Comparison of ENCODE assay signal across 27 mouse cellular contexts in the genomic region with DNA sequence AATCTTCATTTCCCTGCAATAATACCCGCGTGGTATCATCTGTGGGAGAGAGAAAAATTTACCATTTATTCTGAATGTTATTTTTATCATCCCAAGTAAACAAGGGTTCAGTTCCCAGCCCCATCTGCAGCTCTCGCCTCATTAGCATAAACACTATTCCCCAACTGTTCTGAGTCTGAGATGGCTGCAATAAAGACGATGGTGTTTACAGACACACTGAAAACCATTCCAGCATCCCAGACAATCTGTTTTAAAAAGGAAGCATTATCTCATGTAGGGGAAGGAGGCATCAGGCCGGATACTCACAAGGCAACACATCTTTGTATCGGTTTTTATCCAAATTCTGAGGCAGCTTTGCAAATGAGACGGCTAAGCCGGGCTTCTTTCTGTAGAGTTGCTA.
A peak's percentile ranks its signal among the peaks of the same experiment; 100 is the strongest.
DNase-seq lines count a peak whose midpoint lies in the region; ATAC-seq lines count a peak whose summit lies in the region.
"Had no signal": no experiment of that assay in that cellular context is flagged by ENCODE, and none has a peak within 500 bp of the region (broad histone marks: within the 10 kb centered on the region; RNA-seq: fewer than 3 reads in every experiment).

No protein-coding gene starts in this region.

- H3K4me1 ChIP-seq in forebrain, embryonic 16.5 days (replicated peaks; ENCODE audit: control insufficient read depth, insufficient read depth, low read length) = peaks cover 6% of the 10 kb centered on the region
- H3K4me1 ChIP-seq: hindbrain, embryonic 15.5 days; midbrain, embryonic 13.5 days had no signal

- no peaks in the 10 kb centered on the region for H3K27me3 ChIP-seq in forebrain, embryonic 16.5 days (replicated peaks; ENCODE audit: control insufficient read depth, insufficient read depth, low read length)
- H3K27me3 ChIP-seq: hindbrain, embryonic 15.5 days; kidney, embryonic 15.5 days; midbrain, embryonic 13.5 days had no signal

- H3K4me3 ChIP-seq in forebrain, embryonic 16.5 days (replicated peaks; ENCODE audit: low read length) = no peak overlapping the region
- H3K4me3 ChIP-seq: hindbrain, embryonic 10.5 days; hindbrain, embryonic 15.5 days; kidney, embryonic 15.5 days; midbrain, embryonic 13.5 days had no signal

- no peak overlapping the region for H3K27ac ChIP-seq in forebrain, embryonic 16.5 days (ENCODE audit: low read length)
- H3K27ac ChIP-seq: hindbrain, embryonic 10.5 days; hindbrain, embryonic 15.5 days; kidney, embryonic 15.5 days; liver, embryonic 14.5 days; macrophage; midbrain, embryonic 13.5 days had no signal

- no peak overlapping the region for H3K9ac ChIP-seq in forebrain, embryonic 16.5 days (replicated peaks; ENCODE audit: low read depth, low read length)
- H3K9ac ChIP-seq: hindbrain, embryonic 15.5 days; kidney, embryonic 15.5 days; liver, embryonic 14.5 days; midbrain, embryonic 13.5 days had no signal

- H3K36me3 ChIP-seq in forebrain, embryonic 16.5 days (ENCODE audit: control insufficient read depth, insufficient read depth) = no peaks in the 10 kb centered on the region
- H3K36me3 ChIP-seq: hindbrain, embryonic 10.5 days; hindbrain, embryonic 15.5 days; midbrain, embryonic 13.5 days had no signal

- DNase-seq in layer of hippocampus, adult 11-12 months (ENCODE audit: low spot score) = peak; percentile 26
- DNase-seq in layer of hippocampus, postnatal 25 days (ENCODE audit: extremely low spot score in 1 of 2, low spot score in 1 of 2) = no peak
- DNase-seq in layer of hippocampus, adult 8-10 months (ENCODE audit: low spot score in 2 of 2) = peak; percentile 54 to 55
- no peak for DNase-seq in yolk sac, embryonic 10.5 days (ENCODE audit: low spot score)
- no peak for DNase-seq in ovary, postnatal 36 days (ENCODE audit: low spot score)
- DNase-seq: adrenal gland, adult 2 months; B cell, adult 2 months; cerebellum, adult 11 months; cerebellum, adult 9-10 months; cerebellum, postnatal 36 days; gastrocnemius, postnatal 14 days; heart, postnatal 14 days; kidney, adult 11 months; kidney, postnatal 25 days; liver; lung, adult 2 months; lung, postnatal 10 days; right cerebral cortex, postnatal 4 days; thymus, postnatal 4 days had no signal

- ATAC-seq in forebrain, embryonic 16.5 days = peak; percentile 82
- ATAC-seq: inflammation-experienced regulatory T-cells, adult 6 months; midbrain, embryonic 13.5 days had no signal

- no peak overlapping the region for H3K4me2 ChIP-seq in forebrain, embryonic 16.5 days (ENCODE audit: low read length)
- H3K4me2 ChIP-seq: hindbrain, embryonic 15.5 days; kidney, embryonic 15.5 days; midbrain, embryonic 13.5 days had no signal

- no peaks in the 10 kb centered on the region for H3K9me3 ChIP-seq in forebrain, embryonic 16.5 days (ENCODE audit: control insufficient read depth, low read length)
- H3K9me3 ChIP-seq: hindbrain, embryonic 10.5 days; hindbrain, embryonic 15.5 days; kidney, embryonic 15.5 days; midbrain, embryonic 13.5 days had no signal

- 39% methylated on average over 8 of the region's 8 CpGs for WGBS in forebrain, embryonic 16.5 days

Comparison
In these comparisons a context has a peak if more than half of its experiments do, and no peak if none do; other contexts are left out.
1. DNase-seq: peak in layer of hippocampus, adult 11-12 months (single experiment) and layer of hippocampus, adult 8-10 months (2 of 2); none in layer of hippocampus, postnatal 25 days (0 of 2), yolk sac, embryonic 10.5 days (single experiment) and ovary, postnatal 36 days (single experiment).